Mouse (Mus musculus) ES-Bruce4 (cell line): ENCODE measurements around the gene Sgcg.

Source experiments
- CTCF ChIP-seq: IDR thresholded peaks from one replicate; pipeline ENCODE4 v1.8.1; 2011; ENCODE audit warnings: low read depth, low read length
- EP300 ChIP-seq: IDR thresholded peaks from 2 replicates; pipeline ENCODE4 v1.6.1; 2011; ENCODE audit warnings: low read depth, low read length; ENCODE audit not compliant: insufficient read depth
- POLR2A ChIP-seq: IDR thresholded peaks from one replicate; pipeline ENCODE4 v1.8.1; 2011; ENCODE audit warnings: low read length; ENCODE audit not compliant: insufficient read depth

- TF ChIP-seq EP300 (no peak), POLR2A (no peak), CTCF (no peak)
Observed at GRCm38 (mm10) chr14:61224387-61225077, 33.8 kb downstream of the Sgcg start.
